Mouse (Mus musculus) heart, embryonic 16.5 days (tissue): ENCODE data around the gene Ffar3. TPM values are rescaled to one million over a fixed set of nuclear protein-coding genes. Genes with fewer than 3 reads are reported as not detected.
A peak's percentile ranks its signal among the peaks of the same experiment; 100 is the strongest.

Source experiments
- ATAC-seq: fragments of 200-750 bp; cut with Nextera tagmentation; replicated peaks from 2 replicates; pipeline ENCODE4 v1.8.0; 2017; ENCODE audit warnings: moderate number of reproducible peaks; ENCODE audit not compliant: insufficient read depth, low FRiP score; ENCODE audit errors: extremely low read depth
- H3K27ac ChIP-seq: fragments of 300-500 bp; sonication (generic); 2 replicates; pipeline ENCODE4 v1.5.1; 2014; ENCODE audit warnings: mild to moderate bottlenecking, low read length, control low read depth, moderate library complexity
- H3K27me3 ChIP-seq: fragments of 300-500 bp; sonication (generic); 2 replicates; pipeline ENCODE4 v1.6.1; 2014; ENCODE audit warnings: low read length, mixed read lengths; ENCODE audit not compliant: control insufficient read depth, insufficient read depth
- H3K36me3 ChIP-seq: fragments of 300-500 bp; sonication (generic); 2 replicates; pipeline ENCODE4 v1.6.1; 2014; ENCODE audit not compliant: control insufficient read depth, insufficient read depth
- H3K4me1 ChIP-seq: fragments of 300-500 bp; sonication (generic); 2 replicates; pipeline ENCODE4 v1.6.1; 2014; ENCODE audit warnings: low read length, mixed read lengths; ENCODE audit not compliant: control insufficient read depth, insufficient read depth
- H3K4me2 ChIP-seq: fragments of 300-500 bp; sonication (generic); 2 replicates; pipeline ENCODE4 v1.6.1; 2014; ENCODE audit warnings: low read depth, mild to moderate bottlenecking, control low read depth, low read length
- H3K4me3 ChIP-seq: fragments of 300-500 bp; sonication (generic); 2 replicates; pipeline ENCODE4 v1.5.1; 2014; ENCODE audit warnings: mild to moderate bottlenecking, control low read depth, low read length
- H3K9ac ChIP-seq: fragments of 300-500 bp; sonication (generic); 2 replicates; pipeline ENCODE4 v1.6.1; 2014; ENCODE audit warnings: low read length, control low read depth
- H3K9me3 ChIP-seq: fragments of 300-500 bp; sonication (generic); replicated peaks from 2 replicates; pipeline ENCODE4 v1.6.1; 2016; ENCODE audit warnings: low read length; ENCODE audit not compliant: control insufficient read depth
- WGBS: fragments of 180-500 bp; shearing (Covaris S2); extraction: QIAGEN DNeasy Blood & Tissue Kit; methylation state at CpG from one replicate; pipeline ENCODE4 v1.1.7; 2014; 5-methylcytosine and 5-hydroxymethylcytosine counted together
- polyA plus RNA-seq: library from polyadenylated mRNA; unstranded; fragments of >200 nt; fragmentation: Nextera tagmentation; extraction: Ambion mirVana; gene quantifications from 2 replicates; pipeline ENCODE4 v1.2.1, GENCODE M21; 2015

Gene Ffar3
- polyA plus RNA-seq, 1 experiment from 2014 or later = not detected

- Histone ChIP-seq H3K27ac (no peak overlapping the region), H3K9me3 (no peaks in the 10 kb centered on the region), H3K9ac (no peak overlapping the region), H3K4me1 (no peaks in the 10 kb centered on the region), H3K27me3 (no peaks in the 10 kb centered on the region; the same call in 1 of the 2 replicates), H3K36me3 (no peaks in the 10 kb centered on the region), H3K4me3 (no peak overlapping the region), H3K4me2 (no peak overlapping the region)
- 51% methylated on average over 7 of the region's 7 CpGs for WGBS
- peak; percentile 32; the same call in 1 of the 2 replicates for ATAC-seq
Measured at GRCm38 (mm10) chr7:30820854-30821445, 35.0 kb downstream of the Ffar3 start.

- no peak overlapping the region for H3K4me2 ChIP-seq
- no peaks in the 10 kb centered on the region; the same call in 1 of the 2 replicates for H3K27me3 ChIP-seq
- no peaks in the 10 kb centered on the region for H3K36me3 ChIP-seq
- no peaks in the 10 kb centered on the region for H3K4me1 ChIP-seq
- H3K9me3 ChIP-seq = no peaks in the 10 kb centered on the region
- no peak overlapping the region for H3K9ac ChIP-seq
- no peak overlapping the region for H3K27ac ChIP-seq
- 58% methylated on average over 6 of the region's 6 CpGs for WGBS
- H3K4me3 ChIP-seq = no peak overlapping the region
- no peak for ATAC-seq
Measured at GRCm38 (mm10) chr7:30820131-30820530, 35.8 kb downstream of the Ffar3 start.

- Histone ChIP-seq H3K4me3 (no peak overlapping the region), H3K36me3 (no peaks in the 10 kb centered on the region), H3K9me3 (no peaks in the 10 kb centered on the region), H3K9ac (no peak overlapping the region), H3K4me2 (no peak overlapping the region), H3K27ac (no peak overlapping the region), H3K4me1 (no peaks in the 10 kb centered on the region), H3K27me3 (no peaks in the 10 kb centered on the region)
- ATAC-seq = no peak
- 65% methylated on average over 6 of the region's 6 CpGs for WGBS
Measured at GRCm38 (mm10) chr7:30812291-30812807, 43.6 kb downstream of the Ffar3 start.

- Histone ChIP-seq H3K27me3 (no peaks in the 10 kb centered on the region), H3K4me2 (no peak overlapping the region), H3K36me3 (no peaks in the 10 kb centered on the region), H3K27ac (no peak overlapping the region), H3K9me3 (no peaks in the 10 kb centered on the region), H3K9ac (no peak overlapping the region), H3K4me1 (no peaks in the 10 kb centered on the region), H3K4me3 (no peak overlapping the region)
- no peak; the same call in 1 of the 2 replicates for ATAC-seq
- 39% methylated on average over 9 of the region's 9 CpGs for WGBS
Measured at GRCm38 (mm10) chr7:30811757-30812290, 44.2 kb downstream of the Ffar3 start.

GRCm38 (mm10) chr7:30810319-30810718, 45.7 kb downstream of the Ffar3 start:
- no peak for ATAC-seq
- Histone ChIP-seq H3K9ac (no peak overlapping the region), H3K4me3 (no peak overlapping the region), H3K27ac (no peak overlapping the region), H3K27me3 (no peaks in the 10 kb centered on the region), H3K4me1 (no peaks in the 10 kb centered on the region), H3K9me3 (no peaks in the 10 kb centered on the region), H3K36me3 (no peaks in the 10 kb centered on the region), H3K4me2 (no peak overlapping the region)
- WGBS = 48% methylated on average over 6 of the region's 6 CpGs

GRCm38 (mm10) chr7:30805924-30806323, 50.1 kb downstream of the Ffar3 start:
- no peak overlapping the region for H3K4me2 ChIP-seq
- 40% methylated on average over 6 of the region's 6 CpGs for WGBS
- H3K9me3 ChIP-seq = peaks cover 2% of the 10 kb centered on the region; the same call in 1 of the 2 replicates
- H3K27me3 ChIP-seq = no peaks in the 10 kb centered on the region
- no peak overlapping the region for H3K27ac ChIP-seq
- ATAC-seq = no peak
- H3K9ac ChIP-seq = no peak overlapping the region
- no peaks in the 10 kb centered on the region for H3K4me1 ChIP-seq
- no peaks in the 10 kb centered on the region for H3K36me3 ChIP-seq
- no peak overlapping the region for H3K4me3 ChIP-seq

Other genes starting within 250 kb of the Ffar3 start
- gene Upk1a, start 243.3 kb downstream of the Ffar3 start, polyA plus RNA-seq = 0.47 and 0.49 TPM in 2 replicates
- 1,996 and 2,229 TPM in 2 replicates for gene Cox6b1, start 230.0 kb downstream of the Ffar3 start, polyA plus RNA-seq
- not detected in 2 replicates for gene Etv2, start 220.3 kb downstream of the Ffar3 start, polyA plus RNA-seq
- 84.5 and 85.8 TPM in 2 replicates for gene Rbm42, start 205.9 kb downstream of the Ffar3 start, polyA plus RNA-seq
- gene Haus5, start 191.2 kb downstream of the Ffar3 start, polyA plus RNA-seq = 32.2 and 32.6 TPM in 2 replicates
- gene Pmis2, start 184.6 kb downstream of the Ffar3 start, polyA plus RNA-seq = not detected in 2 replicates
- gene 2200002J24Rik, start 157.3 kb downstream of the Ffar3 start, polyA plus RNA-seq = 1.0 and 1.8 TPM in 2 replicates
- 0.37 and 0.39 TPM in 2 replicates for gene Atp4a, start 144.0 kb downstream of the Ffar3 start, polyA plus RNA-seq
- 197 and 203 TPM in 2 replicates for gene Tmem147, start 126.6 kb downstream of the Ffar3 start, polyA plus RNA-seq
- gene Gapdhs, start 112.5 kb downstream of the Ffar3 start, polyA plus RNA-seq = 0.21 and 0.47 TPM in 2 replicates
- 1.6 and 1.8 TPM in 2 replicates for gene Sbsn, start 104.7 kb downstream of the Ffar3 start, polyA plus RNA-seq
- gene Dmkn, start 92.4 kb downstream of the Ffar3 start, polyA plus RNA-seq = 5.2 and 5.9 TPM in 2 replicates
- 2.0 and 2.7 TPM in 2 replicates for gene Krtdap, start 68.3 kb downstream of the Ffar3 start, polyA plus RNA-seq
- gene Ffar2, start 32.4 kb downstream of the Ffar3 start, polyA plus RNA-seq = 0.26 and 0.45 TPM in 2 replicates
- 0.04 TPM in 1 of 2 replicates, not detected in the other for gene Ffar1, start 5.4 kb upstream of the Ffar3 start, polyA plus RNA-seq
- 0.14 and 0.24 TPM in 2 replicates for gene Cd22, start 24.2 kb upstream of the Ffar3 start, polyA plus RNA-seq
- 0.24 TPM in 1 of 2 replicates, not detected in the other for gene Mag, start 58.7 kb upstream of the Ffar3 start, polyA plus RNA-seq
- gene Hamp2, start 68.5 kb upstream of the Ffar3 start, polyA plus RNA-seq = not detected in 2 replicates
- gene Hamp, start 87.9 kb upstream of the Ffar3 start, polyA plus RNA-seq = not detected in 2 replicates
- 15.5 and 16.6 TPM in 2 replicates for gene Usf2, start 100.6 kb upstream of the Ffar3 start, polyA plus RNA-seq
- gene Lsr, start 117.3 kb upstream of the Ffar3 start, polyA plus RNA-seq = 10.8 and 14.5 TPM in 2 replicates
- gene Fam187b, start 117.6 kb upstream of the Ffar3 start, polyA plus RNA-seq = 0.70 and 0.90 TPM in 2 replicates
- gene Fxyd5, start 186.3 kb upstream of the Ffar3 start, polyA plus RNA-seq = 44.7 and 46.7 TPM in 2 replicates
- gene Fxyd7, start 195.3 kb upstream of the Ffar3 start, polyA plus RNA-seq = 1.1 TPM in 2 replicates
- 1,006 and 1,110 TPM in 2 replicates for gene Fxyd1, start 201.0 kb upstream of the Ffar3 start, polyA plus RNA-seq
- 0.09 and 0.11 TPM in 2 replicates for gene Lgi4, start 203.2 kb upstream of the Ffar3 start, polyA plus RNA-seq
- 8.0 and 10.1 TPM in 2 replicates for gene Fxyd3, start 220.5 kb upstream of the Ffar3 start, polyA plus RNA-seq